Mouse (Mus musculus) ES-Bruce4 (cell line): ENCODE data around the gene St14. TPM values are rescaled to one million over a fixed set of nuclear protein-coding genes. Genes with fewer than 3 reads are reported as not detected.

Source experiments
- H3K27ac ChIP-seq: 2 replicates; pipeline ENCODE4 v1.5.1; 2012; ENCODE audit warnings: low read length, inconsistent platforms; ENCODE audit not compliant: insufficient read depth
- H3K27me3 ChIP-seq: 2 replicates; pipeline ENCODE4 v1.6.1; 2012; ENCODE audit warnings: mild to moderate bottlenecking, low read length, inconsistent platforms; ENCODE audit not compliant: control insufficient read depth, poor library complexity, insufficient read depth, severe bottlenecking
- H3K36me3 ChIP-seq: 2 replicates; pipeline ENCODE4 v1.6.1; 2012; ENCODE audit warnings: inconsistent platforms, mild to moderate bottlenecking, low read length, moderate library complexity; ENCODE audit not compliant: control insufficient read depth, poor library complexity, insufficient read depth, severe bottlenecking
- H3K4me1 ChIP-seq: one replicate; pipeline ENCODE4 v1.8.1; 2011; ENCODE audit warnings: low read length; ENCODE audit not compliant: control insufficient read depth, insufficient read depth
- H3K4me3 ChIP-seq: 2 replicates; pipeline ENCODE4 v1.5.1; 2011; ENCODE audit warnings: low read depth, mild to moderate bottlenecking, low read length
- H3K9ac ChIP-seq: 2 replicates; pipeline ENCODE4 v1.6.1; 2012; ENCODE audit warnings: low read depth, mild to moderate bottlenecking, inconsistent platforms; ENCODE audit not compliant: poor library complexity, severe bottlenecking
- H3K9me3 ChIP-seq: replicated peaks from 2 replicates; pipeline ENCODE4 v1.6.1; 2012; ENCODE audit warnings: mild to moderate bottlenecking, low read length, inconsistent platforms; ENCODE audit not compliant: control insufficient read depth, poor library complexity, insufficient read depth, severe bottlenecking
- CTCF ChIP-seq: IDR thresholded peaks from one replicate; pipeline ENCODE4 v1.8.1; 2011; ENCODE audit warnings: low read depth, low read length
- EP300 ChIP-seq: IDR thresholded peaks from 2 replicates; pipeline ENCODE4 v1.6.1; 2011; ENCODE audit warnings: low read depth, low read length; ENCODE audit not compliant: insufficient read depth
- POLR2A ChIP-seq: IDR thresholded peaks from one replicate; pipeline ENCODE4 v1.8.1; 2011; ENCODE audit warnings: low read length; ENCODE audit not compliant: insufficient read depth
- polyA plus RNA-seq: library from polyadenylated mRNA; stranded (reverse); fragments of >200 nt; gene quantifications from 2 replicates; pipeline ENCODE4 v1.2.4, GENCODE M21; 2011; ENCODE audit warnings: low read depth; ENCODE audit not compliant: missing spikeins, insufficient read depth, insufficient read length

St14 gene
- polyA plus RNA-seq, result 118 and 123 TPM in 2 replicates

- TF ChIP-seq CTCF (no peak), POLR2A (no peak), EP300 (no peak)
- peaks cover 3% of the 10 kb centered on the region for H3K4me1 ChIP-seq
- no peaks in the 10 kb centered on the region for H3K27me3 ChIP-seq
- H3K36me3 ChIP-seq, result no peaks in the 10 kb centered on the region
- H3K4me3 ChIP-seq, result peak within 1 kb of the TSS; percentile 88
- H3K27ac ChIP-seq, result no peak within 1 kb of the TSS
- peak within 1 kb of the TSS; percentile 90 for H3K9ac ChIP-seq
- H3K9me3 ChIP-seq, result no peaks in the 10 kb centered on the region
Observed at GRCm38 (mm10) chr9:31131205-31131968, at the start of gene St14. St14 (minus strand) TSS chr9:31131853.

DNA sequence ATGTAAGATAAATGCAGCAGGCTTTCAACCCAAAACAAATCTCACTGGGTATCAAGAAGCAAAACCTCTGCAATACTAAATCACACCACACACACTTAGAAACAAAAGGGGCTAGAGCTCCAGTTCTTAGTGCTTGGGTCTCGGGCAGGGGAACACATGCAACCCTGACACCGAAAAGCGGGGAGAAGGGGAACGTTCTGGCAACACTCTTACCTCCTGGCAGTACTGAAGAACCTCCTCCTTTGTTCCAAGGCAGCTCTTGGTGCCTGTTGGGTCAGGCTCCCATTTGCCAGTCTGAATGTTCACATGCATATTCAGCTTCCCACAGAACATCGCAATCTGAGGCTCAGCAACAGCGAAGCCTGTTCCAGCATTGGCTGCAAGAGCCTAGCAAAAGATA lies 46.0 kb upstream of the St14 start:
- TF ChIP-seq CTCF (no peak), POLR2A (no peak), EP300 (no peak)
- H3K9ac ChIP-seq, result no peak overlapping the region

GRCm38 (mm10) chr9:31176379-31177130 lies 44.9 kb upstream of the St14 start:
- H3K4me3 ChIP-seq, result no peak overlapping the region
- peaks cover 23% of the 10 kb centered on the region for H3K36me3 ChIP-seq
- no peak for TF ChIP-seq EP300
- no peak for TF ChIP-seq POLR2A
- no peak for TF ChIP-seq CTCF
- no peaks in the 10 kb centered on the region for H3K27me3 ChIP-seq
- H3K27ac ChIP-seq, result no peak overlapping the region
- H3K4me1 ChIP-seq, result no peaks in the 10 kb centered on the region
- H3K9ac ChIP-seq, result no peak overlapping the region
- no peaks in the 10 kb centered on the region for H3K9me3 ChIP-seq

More for the DNA sequence above, 46.0 kb upstream of the St14 start:
- no peak overlapping the region for H3K4me3 ChIP-seq
- no peak overlapping the region for H3K27ac ChIP-seq
- H3K27me3 ChIP-seq, result no peaks in the 10 kb centered on the region
- H3K4me1 ChIP-seq, result no peaks in the 10 kb centered on the region
- peaks cover 23% of the 10 kb centered on the region for H3K36me3 ChIP-seq
- no peaks in the 10 kb centered on the region for H3K9me3 ChIP-seq

GRCm38 (mm10) chr9:31175978-31176377 lies 44.3 kb upstream of the St14 start:
- Histone ChIP-seq H3K9ac (no peak overlapping the region), H3K27me3 (no peaks in the 10 kb centered on the region), H3K36me3 (peaks cover 23% of the 10 kb centered on the region), H3K9me3 (no peaks in the 10 kb centered on the region), H3K4me3 (no peak overlapping the region), H3K4me1 (no peaks in the 10 kb centered on the region), H3K27ac (no peak overlapping the region)
- TF ChIP-seq CTCF (no peak), POLR2A (no peak), EP300 (no peak)

- H3K9me3 ChIP-seq, result no peaks in the 10 kb centered on the region
- H3K27me3 ChIP-seq, result no peaks in the 10 kb centered on the region
- no peaks in the 10 kb centered on the region for H3K4me1 ChIP-seq
- TF ChIP-seq CTCF (no peak), POLR2A (no peak), EP300 (no peak)
- H3K9ac ChIP-seq, result no peak overlapping the region
- no peak overlapping the region for H3K4me3 ChIP-seq
- no peak overlapping the region for H3K27ac ChIP-seq
- peaks cover 23% of the 10 kb centered on the region for H3K36me3 ChIP-seq
Observed at GRCm38 (mm10) chr9:31175346-31175745, 43.7 kb upstream of the St14 start.
